In the genomic region with DNA sequence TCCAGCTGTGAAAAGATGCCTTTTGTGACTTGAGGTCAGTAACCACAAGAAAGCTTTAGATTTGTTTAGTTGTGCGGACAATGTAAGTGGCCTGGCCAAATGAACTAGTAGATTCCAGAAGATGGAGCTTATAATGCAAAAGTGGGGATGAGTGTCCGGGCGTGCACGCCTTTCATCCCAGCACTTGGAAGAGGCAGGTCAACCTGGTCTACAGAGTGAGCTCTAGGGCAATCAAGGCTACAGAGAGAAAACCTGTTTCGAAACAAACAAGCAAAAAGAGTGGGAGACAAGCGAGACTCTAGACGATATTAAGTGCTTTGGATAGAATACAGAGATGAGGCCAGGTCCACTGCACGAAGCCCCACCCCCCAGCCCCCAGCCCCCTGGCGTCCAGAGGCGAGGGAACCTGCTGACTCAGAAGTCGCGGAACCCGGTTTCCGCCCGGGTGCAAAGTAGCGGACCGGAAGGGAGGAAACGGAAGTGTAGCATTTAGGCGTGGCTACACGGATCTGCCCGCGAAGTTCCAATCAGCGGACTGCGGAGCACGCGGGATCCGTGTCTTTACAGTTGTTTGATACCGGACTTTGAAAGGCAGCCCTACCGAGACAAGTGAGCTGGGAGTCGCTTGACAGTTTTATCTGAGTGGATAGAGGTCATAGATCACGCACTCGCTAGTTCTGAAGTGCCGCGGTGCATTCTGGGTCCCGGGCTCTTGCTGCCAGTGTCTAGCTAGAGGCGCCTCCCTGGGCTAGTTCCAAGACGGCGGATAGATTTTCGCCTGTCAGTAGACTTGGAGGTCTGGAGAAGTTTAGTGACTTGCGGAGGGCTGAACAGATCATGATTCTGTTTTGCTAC, we compare ENCODE assay signal across 8 mouse cellular contexts. TPM values are rescaled to one million over a fixed set of nuclear protein-coding genes. Genes with fewer than 3 reads are reported as not detected.
DNase-seq lines count a peak whose midpoint lies in the region; ATAC-seq and TF ChIP-seq lines count a peak whose summit lies in the region.

A gene (plus strand): TSS at position 492 of the 855 bp plus-strand sequence.

- TF ChIP-seq EP300 in heart, adult 2 months (IDR thresholded peaks at IDR 0.05; ENCODE audit: insufficient read depth, low read depth, low read length), result peak; percentile 54; the same call in 1 of the 2 replicates

- H3K9me3 ChIP-seq in embryonic facial prominence, embryonic 13.5 days, result no peaks in the 10 kb centered on the region
- no peaks in the 10 kb centered on the region for H3K9me3 ChIP-seq in limb, embryonic 14.5 days (ENCODE audit: control insufficient read depth, low read length)
- no peaks in the 10 kb centered on the region for H3K9me3 ChIP-seq in midbrain, postnatal 0 days (ENCODE audit: low read length)

- TF ChIP-seq CTCF in heart, adult 2 months (IDR thresholded peaks at IDR 0.05), result peak; percentile 53
- peak; percentile 35 for TF ChIP-seq CTCF in midbrain, postnatal 0 days (IDR thresholded peaks at IDR 0.05)

- peak; percentile 67 for TF ChIP-seq POLR2A in heart, adult 2 months (IDR thresholded peaks at IDR 0.05; ENCODE audit: insufficient read depth, low read depth, low read length)
- TF ChIP-seq POLR2A in limb, embryonic 14.5 days (IDR thresholded peaks at IDR 0.05; ENCODE audit: borderline replicate concordance, extremely low read depth, insufficient read depth, insufficient read length), result no peak

- H3K9ac ChIP-seq in embryonic facial prominence, embryonic 13.5 days, result peak within 1 kb of the TSS; percentile 77
- H3K9ac ChIP-seq in heart, adult 2 months (ENCODE audit: low read depth, low read length), result peak within 1 kb of the TSS; percentile 18
- H3K9ac ChIP-seq in limb, embryonic 14.5 days (ENCODE audit: low read depth, low read length, severe bottlenecking), result peak within 1 kb of the TSS; percentile 62
- peak within 1 kb of the TSS; percentile 42 for H3K9ac ChIP-seq in midbrain, postnatal 0 days (replicated peaks; ENCODE audit: low read length, poor library complexity, severe bottlenecking)

- WGBS in embryonic facial prominence, embryonic 13.5 days, result 7% methylated on average over 40 of the region's 40 CpGs
- WGBS in heart, adult 2 months, result 6% methylated on average over 40 of the region's 40 CpGs
- WGBS in limb, embryonic 14.5 days, result 7% methylated on average over 40 of the region's 40 CpGs
- WGBS in midbrain, postnatal 0 days, result 6% methylated on average over 40 of the region's 40 CpGs

- peaks cover 8% of the 10 kb centered on the region for H3K4me1 ChIP-seq in embryonic facial prominence, embryonic 13.5 days
- peaks cover 2% of the 10 kb centered on the region; the same call in 1 of the 2 replicates for H3K4me1 ChIP-seq in heart, adult 2 months (ENCODE audit: control insufficient read depth, insufficient read depth, low read length)
- peaks cover 11% of the 10 kb centered on the region for H3K4me1 ChIP-seq in limb, embryonic 14.5 days (ENCODE audit: control insufficient read depth, insufficient read depth, low read length)
- H3K4me1 ChIP-seq in midbrain, postnatal 0 days (ENCODE audit: insufficient read depth, low read length), result peaks cover 4% of the 10 kb centered on the region

- no peaks in the 10 kb centered on the region for H3K79me2 ChIP-seq in heart, adult 2 months (replicated peaks; ENCODE audit: control insufficient read depth, insufficient read depth, low read length)

- peak within 1 kb of the TSS; percentile 82 for H3K4me2 ChIP-seq in embryonic facial prominence, embryonic 13.5 days
- H3K4me2 ChIP-seq in limb, embryonic 14.5 days (replicated peaks; ENCODE audit: low read depth, low read length, severe bottlenecking), result peak within 1 kb of the TSS; percentile 66
- H3K4me2 ChIP-seq in midbrain, postnatal 0 days (ENCODE audit: low read depth, low read length, poor library complexity, severe bottlenecking), result peak within 1 kb of the TSS; percentile 66

- peaks cover 28% of the 10 kb centered on the region for H3K27me3 ChIP-seq in embryonic facial prominence, embryonic 13.5 days
- H3K27me3 ChIP-seq in heart, adult 2 months (ENCODE audit: control insufficient read depth, insufficient read depth, low read length), result no peaks in the 10 kb centered on the region
- H3K27me3 ChIP-seq in limb, embryonic 14.5 days (ENCODE audit: control insufficient read depth, insufficient read depth, low read length), result peaks cover 13% of the 10 kb centered on the region
- H3K27me3 ChIP-seq in midbrain, postnatal 0 days (ENCODE audit: insufficient read depth, low read length), result no peaks in the 10 kb centered on the region

- peaks cover 26% of the 10 kb centered on the region for H3K36me3 ChIP-seq in embryonic facial prominence, embryonic 13.5 days
- no peaks in the 10 kb centered on the region for H3K36me3 ChIP-seq in heart, adult 2 months (ENCODE audit: control insufficient read depth, insufficient read depth, low read length)
- peaks cover 26% of the 10 kb centered on the region for H3K36me3 ChIP-seq in limb, embryonic 14.5 days (ENCODE audit: control insufficient read depth, insufficient read depth, low read length)
- H3K36me3 ChIP-seq in midbrain, postnatal 0 days (ENCODE audit: insufficient read depth, low read length), result peaks cover 23% of the 10 kb centered on the region

- intact Hi-C loops in heart, adult 2 months (cut with DNase I), result loop anchor here (2.0 to 5.0 kb wide), 2 partner anchors 31 to 77 kb away; a partner anchor contains a TSS

- ATAC-seq in embryonic facial prominence, embryonic 13.5 days (ENCODE audit: insufficient number of reproducible peaks, insufficient read depth, low FRiP score, low TSS enrichment, low read depth), result peak; percentile 84; the same call in 1 of the 2 replicates
- ATAC-seq in limb, embryonic 14.5 days (ENCODE audit: low FRiP score, low read depth), result peak; percentile 97
- ATAC-seq in midbrain, postnatal 0 days (ENCODE audit: low FRiP score), result peak; percentile 91

- peak; percentile 85 for DNase-seq in 3134 (ENCODE audit: extremely low read depth, insufficient read length, low spot score)
- peak; percentile 85 to 86 for DNase-seq in adrenal gland, postnatal 36 days
- DNase-seq in heart, adult 2 months, result peak; percentile 87
- peak; percentile 66 to 83 for DNase-seq in kidney, adult 8-10 months
- DNase-seq in limb, embryonic 14.5 days (ENCODE audit: low spot score), result peak; percentile 90
- DNase-seq in midbrain, postnatal 0 days (ENCODE audit: low spot score), result peak; percentile 92
- peak; percentile 67 to 82 for DNase-seq in spleen, postnatal 14 days (ENCODE audit: low spot score in 2 of 2)

- H3K4me3 ChIP-seq in embryonic facial prominence, embryonic 13.5 days, result peak within 1 kb of the TSS; percentile 65
- peak within 1 kb of the TSS; percentile 64 for H3K4me3 ChIP-seq in heart, adult 2 months
- H3K4me3 ChIP-seq in limb, embryonic 14.5 days (replicated peaks; ENCODE audit: low read length), result peak within 1 kb of the TSS; percentile 64
- H3K4me3 ChIP-seq in midbrain, postnatal 0 days (ENCODE audit: low read depth, low read length), result peak within 1 kb of the TSS; percentile 60

- H3K27ac ChIP-seq in embryonic facial prominence, embryonic 13.5 days, result peak within 1 kb of the TSS; percentile 57; the same call in 1 of the 2 replicates
- H3K27ac ChIP-seq in heart, adult 2 months, result peak within 1 kb of the TSS; percentile 73
- H3K27ac ChIP-seq in limb, embryonic 14.5 days (replicated peaks; ENCODE audit: low read depth, low read length), result 0 out of 2 replicates have a peak within 1 kb of the TSS, but pooled peaks have one; percentile 33
- peak within 1 kb of the TSS; percentile 40; the same call in 1 of the 2 replicates for H3K27ac ChIP-seq in midbrain, postnatal 0 days (ENCODE audit: low read depth, low read length)

RNA-seq across cellular contexts. Expression of the gene that starts here (rescaled TPM):
- total RNA-seq in adrenal gland, postnatal 36 days (2021), result 10 to 100 TPM; 26.5 to 32.1 TPM
- 42.7 and 48.9 TPM in 2 replicates for polyA plus RNA-seq in embryonic facial prominence, embryonic 13.5 days (2015; fragmentation: Nextera tagmentation; extraction: Ambion mirVana)
- total RNA-seq in heart, adult 2 months (2021), result 10 to 100 TPM in 1 of 2 experiments, 1 to 10 TPM in 1; 8.3 to 10.6 TPM
- polyA plus RNA-seq in heart, adult 2 months (2012; rRNA removed), result 21.9 and 29.6 TPM in 2 replicates
- polyA plus RNA-seq in limb, embryonic 14.5 days (2012; rRNA removed), result 110 and 130 TPM in 2 replicates
- 49.0 and 53.3 TPM in 2 replicates for polyA plus RNA-seq in limb, embryonic 14.5 days (2014; fragmentation: Nextera tagmentation; extraction: Ambion mirVana)
- 46.6 and 59.4 TPM in 2 replicates for total RNA-seq in midbrain, postnatal 0 days (2014; rRNA removed)
- polyA plus RNA-seq in midbrain, postnatal 0 days (2015; fragmentation: Nextera tagmentation; extraction: Ambion mirVana), result 26.5 and 27.4 TPM in 2 replicates

Comparison
In these comparisons a context has a peak if more than half of its experiments do, and no peak if none do; other contexts are left out.
1. Peak in every context shown above with its lines: DNase-seq, ATAC-seq, H3K4me3 ChIP-seq and H3K27ac ChIP-seq.
2. H3K9ac ChIP-seq: peak in every context shown above with its lines; median percentile 77 in embryonic facial prominence, embryonic 13.5 days; 62 in limb, embryonic 14.5 days; 42 in midbrain, postnatal 0 days; 18 in heart, adult 2 months.